Mouse (Mus musculus) liver, adult 2 months (tissue): ENCODE measurements around the gene Tgm2.

ENCODE experiments used
- CTCF ChIP-seq: fragments of 200-500 bp; IDR thresholded peaks from 2 replicates; pipeline ENCODE4 v1.5.1; 2011; ENCODE audit warnings: low read depth, low read length, control low read depth
- POLR2A ChIP-seq: fragments of 200-500 bp; IDR thresholded peaks from 2 replicates; pipeline ENCODE4 v1.6.1; 2011; ENCODE audit warnings: low read length, control low read depth; ENCODE audit not compliant: insufficient read depth; ENCODE audit errors: extremely low read depth

- TF ChIP-seq POLR2A (no peak), CTCF (no peak)
Observed at GRCm38 (mm10) chr2:158128461-158129130, 17.6 kb downstream of the Tgm2 start.
